Mouse (Mus musculus): Measurements from ENCODE around the gene Tmem88. TPM values are rescaled to one million over a fixed set of nuclear protein-coding genes. Genes with fewer than 3 reads are reported as not detected.

Tmem88 gene
- total RNA-seq, 2 experiments from 2014 or later = 2.6 to 2.9 TPM

DNA sequence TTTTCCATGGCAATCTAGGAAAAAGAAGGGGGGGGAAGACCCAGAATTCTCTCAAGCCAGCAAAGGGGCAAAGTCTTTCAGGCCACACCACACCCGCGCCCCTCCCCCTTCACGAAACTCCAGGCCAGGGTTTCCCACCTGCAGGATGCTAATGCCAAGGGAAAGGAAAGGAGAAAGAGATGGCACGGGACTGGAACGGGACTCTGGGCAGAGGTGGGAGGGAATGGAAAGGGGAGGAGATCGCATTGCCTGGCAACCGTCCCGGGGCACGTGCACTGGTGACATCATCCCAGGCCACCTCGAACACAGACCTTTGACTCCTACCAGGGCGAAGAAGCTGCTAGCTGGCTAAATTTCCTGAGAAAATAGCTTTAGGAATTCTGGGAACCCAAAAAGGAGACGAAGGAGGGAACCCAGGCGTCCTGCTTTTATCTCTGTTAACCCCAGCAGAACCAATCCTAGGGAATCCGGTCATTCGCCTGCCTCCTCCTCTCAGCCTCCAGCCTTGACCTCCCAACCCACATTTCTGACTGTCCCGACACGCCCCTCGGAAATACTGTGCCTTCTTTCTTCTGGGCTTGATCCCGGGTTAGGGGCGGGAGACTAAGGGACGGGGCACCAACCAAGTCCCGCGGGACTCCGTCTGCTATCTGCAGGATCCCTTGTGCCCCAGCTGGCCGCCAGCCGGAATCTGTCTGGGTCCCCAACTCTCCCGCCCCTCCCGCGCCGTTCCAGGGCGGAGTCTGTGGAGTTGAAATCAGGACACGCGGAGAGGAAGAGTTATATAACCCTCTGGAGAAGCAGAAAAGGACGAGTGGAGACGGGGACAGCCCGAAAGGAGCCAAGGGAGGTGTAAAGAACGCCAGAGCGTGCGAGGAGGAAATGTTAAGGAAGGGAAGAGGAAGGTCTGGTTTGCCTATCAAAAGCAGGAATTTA is 19.7 kb upstream of the Tmem88 start:
- intact Hi-C loops (cut with DNase I) = loop anchor here (5.0 kb wide), 1 partner anchor 320 kb away; the partner anchor contains the start of gene Per1
- peak; percentile 92 to 97 for DNase-seq (ENCODE audit: low spot score in 2 of 2)

- intact Hi-C loops (cut with DNase I) = loop anchor here (5.0 kb wide), 1 partner anchor 320 kb away; the partner anchor contains the start of gene Per1
Measured at GRCm38 (mm10) chr11:69416921-69417448, 19.0 kb upstream of the Tmem88 start.

GRCm38 (mm10) chr11:69416509-69416908 is 18.5 kb upstream of the Tmem88 start:
- intact Hi-C loops (cut with DNase I) = loop anchor here (5.0 kb wide), 1 partner anchor 319 kb away; the partner anchor contains the start of gene Per1

More at GRCm38 (mm10) chr11:69416921-69417448, 19.0 kb upstream of the Tmem88 start:
- DNase-seq (ENCODE audit: low spot score in 2 of 2) = no peak

GRCm38 (mm10) chr11:69415668-69416451 is 17.8 kb upstream of the Tmem88 start:
- intact Hi-C loops (cut with DNase I) = loop anchor here (5.0 kb wide), 1 partner anchor 319 kb away; the partner anchor contains the start of gene Per1

More at GRCm38 (mm10) chr11:69416509-69416908, 18.5 kb upstream of the Tmem88 start:
- no peak for DNase-seq (ENCODE audit: low spot score in 2 of 2)

DNA sequence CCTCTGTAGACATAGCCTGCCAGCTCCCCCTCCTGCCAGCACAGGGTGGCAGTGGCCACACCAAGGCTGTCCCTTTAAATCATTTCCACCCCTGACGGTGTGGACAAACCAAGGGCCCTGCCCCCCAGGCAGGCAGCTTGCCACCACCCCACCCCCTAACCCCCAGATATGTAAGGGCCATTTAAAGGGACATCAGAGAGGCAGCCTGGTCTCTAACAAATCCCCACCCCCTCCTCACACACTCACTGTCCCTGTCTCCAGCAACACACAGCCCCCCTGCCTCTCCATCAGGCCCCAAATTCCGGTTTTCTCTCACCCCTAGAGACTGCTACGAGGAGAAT is 17.3 kb upstream of the Tmem88 start:
- peak in 1 of 2 experiments; percentile 74 for DNase-seq (ENCODE audit: low spot score in 2 of 2)
- intact Hi-C loops (cut with DNase I) = loop anchor here (5.0 kb wide), 1 partner anchor 318 kb away; the partner anchor contains the start of gene Per1

More at GRCm38 (mm10) chr11:69415668-69416451, 17.8 kb upstream of the Tmem88 start:
- DNase-seq (ENCODE audit: low spot score in 2 of 2) = peak in 1 of 2 experiments; percentile 66

DNA sequence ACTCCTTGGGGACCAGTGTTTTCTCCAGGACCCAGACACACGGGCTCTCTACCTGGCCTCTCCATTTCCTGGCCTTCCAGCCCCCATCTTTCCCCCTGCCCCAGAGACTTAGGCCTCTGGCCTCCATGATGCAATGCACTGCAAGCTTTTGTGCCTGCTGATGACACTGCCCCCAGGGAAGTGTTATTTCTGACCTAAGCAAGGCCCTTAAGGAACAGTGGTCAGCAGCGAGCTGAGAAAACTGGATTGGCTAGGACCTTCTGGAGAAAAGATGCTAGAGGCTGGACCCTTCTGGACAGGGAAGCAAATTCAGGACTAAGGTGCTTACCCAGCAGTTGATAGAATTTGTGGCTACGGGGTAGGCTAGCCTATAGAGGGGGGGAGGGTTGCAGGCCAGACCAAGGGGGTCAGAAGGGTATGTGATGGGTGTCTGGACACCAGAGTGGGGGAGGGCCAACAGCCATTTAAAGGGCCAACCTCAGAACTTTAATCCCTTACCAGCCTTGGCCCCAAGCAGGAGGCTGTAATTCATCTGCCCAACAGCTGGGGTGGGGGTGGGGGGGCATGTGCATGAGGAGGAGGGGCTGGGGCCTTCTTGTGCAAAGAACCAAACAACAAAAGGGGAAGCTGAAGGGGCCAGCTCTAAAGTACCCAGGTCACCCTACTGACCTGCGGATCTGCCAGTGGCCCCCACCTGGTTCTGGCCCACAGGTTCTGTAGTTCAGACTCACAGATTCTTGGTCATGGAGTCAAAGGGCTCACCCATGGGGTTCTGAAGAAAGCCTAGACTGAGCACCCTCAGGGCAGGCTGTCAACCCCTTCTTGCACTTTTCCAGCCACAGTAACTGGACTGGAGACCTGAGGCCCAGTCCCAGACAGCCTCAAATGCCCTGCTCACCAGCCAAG is 16.6 kb upstream of the Tmem88 start:
- intact Hi-C loops (cut with DNase I) = loop anchor here (5.0 kb wide), 1 partner anchor 317 kb away; the partner anchor contains the start of gene Per1
- DNase-seq (ENCODE audit: low spot score in 2 of 2) = no peak

DNA sequence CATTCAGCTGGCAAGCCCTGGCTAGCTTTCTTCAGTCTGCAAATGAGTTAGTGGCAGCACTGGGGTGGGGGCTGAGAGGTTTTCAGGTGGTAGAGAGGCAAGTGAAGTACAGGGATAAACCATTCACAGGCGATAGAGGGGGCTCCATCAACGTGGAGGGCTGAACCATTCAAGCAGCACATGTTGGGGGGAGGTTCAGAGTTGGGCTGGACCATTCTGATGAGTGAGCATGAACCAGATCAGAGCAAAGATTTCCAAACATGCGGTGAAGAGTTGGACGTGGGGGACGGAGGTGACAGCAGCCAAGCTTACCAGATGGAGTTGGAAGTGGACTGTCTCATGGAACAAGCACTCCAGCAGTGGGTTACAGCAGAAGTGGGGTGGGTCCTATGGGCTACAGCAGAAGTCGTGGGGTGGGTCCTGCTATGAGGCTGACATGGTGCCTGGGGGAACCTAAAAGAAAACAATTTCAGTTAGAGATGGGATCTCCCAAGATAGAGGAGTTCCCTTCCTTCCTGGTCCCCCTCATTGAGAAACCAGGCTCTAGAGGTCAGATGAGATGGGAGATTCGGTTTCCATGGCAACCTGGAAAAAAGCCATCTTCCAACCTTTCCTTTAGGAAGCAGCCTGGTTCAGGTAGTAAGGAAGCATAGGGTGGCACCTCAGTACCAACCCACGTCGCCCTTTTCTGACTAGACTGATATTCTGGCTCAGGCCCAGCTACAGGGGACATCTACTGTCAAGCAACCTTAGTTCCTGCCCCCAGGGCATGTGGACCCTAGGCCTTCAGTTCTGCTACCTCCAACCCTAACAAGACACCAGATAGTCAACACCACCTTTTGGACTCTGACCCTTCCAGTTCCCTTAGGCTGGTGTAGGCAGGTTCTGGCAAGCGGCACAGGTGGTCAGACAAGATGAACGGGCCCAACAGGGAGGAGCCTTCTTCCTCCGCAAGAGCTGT is 15.5 kb upstream of the Tmem88 start, which contains the start of gene Kdm6b:
Kdm6b (minus strand) TSS at position 455 of the 961 bp plus-strand sequence.
- intact Hi-C loops (cut with DNase I) = no loop called here
- peak; percentile 71 to 91 for DNase-seq (ENCODE audit: low spot score in 2 of 2)

- intact Hi-C loops (cut with DNase I) = no loop called here
- DNase-seq (ENCODE audit: low spot score in 2 of 2) = no peak
Measured at GRCm38 (mm10) chr11:69412548-69412947, 14.5 kb upstream of the Tmem88 start.

DNA sequence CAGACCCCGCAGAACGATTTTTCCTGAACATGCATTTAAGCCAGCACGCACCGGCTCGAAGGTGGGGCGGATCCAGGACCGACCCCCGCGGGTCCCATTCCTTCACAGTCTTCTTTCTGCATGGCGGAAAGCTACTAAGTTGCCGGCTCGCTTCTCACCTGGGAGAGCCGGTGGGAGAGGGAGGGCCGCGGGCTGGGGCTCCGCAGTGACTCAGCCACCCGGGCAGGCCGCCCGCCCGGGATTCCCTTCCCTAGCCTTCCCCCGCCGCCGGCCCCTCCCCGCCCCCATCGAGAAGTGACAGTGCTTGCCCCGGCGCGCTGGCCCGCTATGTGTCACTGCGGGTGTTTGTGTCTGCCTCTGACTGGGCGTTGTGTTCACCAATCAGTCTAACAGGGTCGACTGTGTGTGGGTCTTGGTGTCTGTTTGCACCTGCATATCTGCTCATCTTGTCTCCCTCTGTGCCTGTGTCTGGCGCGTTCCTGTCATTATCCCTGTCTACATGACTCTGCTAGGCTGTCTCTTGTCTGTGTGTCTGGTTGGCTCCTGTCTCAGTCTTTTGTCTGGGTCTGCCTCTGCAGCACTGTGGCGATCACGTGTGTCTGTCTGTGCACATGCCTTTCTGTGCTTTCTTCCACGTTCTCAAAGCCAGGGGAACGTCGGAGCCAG is 13.6 kb upstream of the Tmem88 start:
- intact Hi-C loops (cut with DNase I) = no loop called here
- DNase-seq (ENCODE audit: low spot score in 2 of 2) = peak; percentile 59 to 80

GRCm38 (mm10) chr11:69411073-69411535 is 13.1 kb upstream of the Tmem88 start:
- DNase-seq (ENCODE audit: low spot score in 2 of 2) = peak; percentile 95 to 97
- intact Hi-C loops (cut with DNase I) = no loop called here

DNA sequence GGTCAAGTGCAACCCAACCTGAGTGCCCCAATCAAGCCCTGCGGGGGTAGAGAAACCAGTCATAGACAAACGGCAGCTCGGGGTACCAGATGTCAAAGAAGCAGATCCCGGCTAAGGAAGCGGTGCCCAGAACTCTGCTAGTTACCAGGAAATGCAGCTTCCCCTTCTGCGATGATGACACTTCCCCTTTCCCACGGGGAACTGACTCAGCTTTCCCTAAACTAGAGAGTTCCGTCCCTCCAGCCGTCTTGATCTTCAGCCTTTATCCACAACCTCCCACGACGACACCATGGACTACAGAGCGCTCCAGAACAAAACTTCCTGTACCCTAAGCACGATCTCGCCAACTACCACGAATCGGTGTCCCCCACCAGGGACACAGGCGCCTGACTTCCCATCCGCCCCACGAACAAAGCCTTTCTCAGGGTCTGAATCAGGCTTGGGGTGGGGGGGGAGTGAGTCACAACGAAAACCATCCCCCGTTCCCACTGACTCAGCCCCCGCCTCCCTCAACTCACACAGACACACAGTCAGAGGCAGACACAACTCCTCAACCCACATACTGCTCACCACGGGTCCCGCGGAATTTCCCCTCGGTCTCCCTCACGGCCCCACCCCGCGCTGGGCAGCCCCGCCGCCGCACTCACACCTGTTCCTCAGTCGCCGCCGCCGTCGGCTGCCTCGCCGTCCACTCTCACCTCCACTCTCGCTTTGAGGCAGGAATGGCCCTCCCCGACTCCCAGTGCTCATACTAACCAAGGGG is 12.5 kb upstream of the Tmem88 start:
- intact Hi-C loops (cut with DNase I) = no loop called here
- peak in 1 of 2 experiments; percentile 80 for DNase-seq (ENCODE audit: low spot score in 2 of 2)

GRCm38 (mm10) chr11:69410045-69410309 is 11.9 kb upstream of the Tmem88 start:
- DNase-seq (ENCODE audit: low spot score in 2 of 2) = no peak
- intact Hi-C loops (cut with DNase I) = no loop called here

- intact Hi-C loops (cut with DNase I) = no loop called here
- peak; percentile 78 to 86 for DNase-seq (ENCODE audit: low spot score in 2 of 2)
Measured at GRCm38 (mm10) chr11:69409378-69410044, 11.5 kb upstream of the Tmem88 start.

DNA sequence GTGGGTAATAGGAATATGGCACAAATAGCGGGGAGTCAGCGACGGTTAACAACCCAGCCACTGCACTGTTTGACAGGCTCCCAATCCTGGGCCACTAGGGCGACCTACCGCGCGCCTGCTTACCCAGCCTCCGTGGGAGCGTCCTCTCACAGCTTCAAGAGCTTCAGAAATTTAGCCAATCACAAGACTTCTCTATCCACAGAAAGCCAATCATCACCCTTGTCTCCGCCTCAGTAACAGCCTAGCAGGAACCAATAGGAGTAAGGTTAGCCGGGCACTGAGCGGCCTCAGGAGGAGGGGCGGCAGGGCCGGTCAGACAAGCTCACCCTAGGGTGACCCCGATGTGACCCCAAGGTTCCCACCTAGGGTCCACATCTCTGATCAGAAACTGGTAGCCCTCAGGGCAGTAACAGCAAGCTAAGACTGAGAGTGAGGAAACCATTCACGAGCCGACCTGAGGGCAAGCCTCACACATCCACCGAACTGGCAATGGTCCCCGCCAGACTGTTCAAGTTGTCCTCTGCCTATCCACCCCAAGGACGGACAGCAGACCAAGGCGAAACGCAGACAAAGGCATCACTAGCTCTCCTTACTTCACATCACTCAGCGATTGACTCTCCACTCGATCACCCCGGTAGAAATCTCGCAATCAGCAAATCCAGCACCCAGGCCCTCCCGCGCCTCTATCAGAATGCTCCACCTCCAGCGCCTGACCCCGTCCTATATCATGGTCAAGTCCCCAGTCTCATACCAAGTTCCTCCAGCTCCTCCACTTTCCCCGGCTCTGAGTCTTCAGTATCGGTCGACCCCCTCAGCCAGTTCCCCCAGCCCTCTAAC is 10.7 kb upstream of the Tmem88 start:
- DNase-seq (ENCODE audit: low spot score in 2 of 2) = peak; percentile 84 to 95
- intact Hi-C loops (cut with DNase I) = no loop called here

DNA sequence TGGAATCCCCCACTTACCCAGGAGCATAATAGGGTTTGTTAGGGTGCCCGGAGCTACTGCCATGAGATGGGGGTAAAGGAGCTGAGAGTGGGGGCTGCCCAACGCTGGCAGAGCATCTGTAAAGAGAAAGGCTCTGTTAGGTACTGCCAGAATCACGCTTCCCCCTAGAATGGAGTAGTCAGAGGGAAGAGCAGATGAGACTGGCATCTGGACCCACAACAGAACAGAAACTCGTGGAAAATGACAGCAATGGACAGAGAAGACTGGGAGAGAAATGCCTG is 9.6 kb upstream of the Tmem88 start:
- no peak for DNase-seq (ENCODE audit: low spot score in 2 of 2)
- intact Hi-C loops (cut with DNase I) = no loop called here

Measured in left cerebral cortex, postnatal 14 days (tissue).